Mouse (Mus musculus) kidney, embryonic 16.5 days (tissue): ENCODE measurements around the gene Haus4. TPM values are rescaled to one million over a fixed set of nuclear protein-coding genes. Genes with fewer than 3 reads are reported as not detected.

ENCODE experiments used
- ATAC-seq: fragments of 200-750 bp; cut with Nextera tagmentation; 2 replicates; pipeline ENCODE4 v1.8.0; 2017; ENCODE audit warnings: moderate TSS enrichment; ENCODE audit not compliant: low FRiP score, low TSS enrichment
- H3K27ac ChIP-seq: fragments of 300-500 bp; sonication (generic); 2 replicates; pipeline ENCODE4 v1.5.1; 2014; ENCODE audit warnings: low read length
- H3K27me3 ChIP-seq: fragments of 300-500 bp; sonication (generic); 2 replicates; pipeline ENCODE4 v1.6.1; 2014; ENCODE audit warnings: low read length, control low read depth, mixed read lengths; ENCODE audit not compliant: insufficient read depth
- H3K36me3 ChIP-seq: fragments of 300-500 bp; sonication (generic); 2 replicates; pipeline ENCODE4 v1.6.1; 2014; ENCODE audit warnings: low read length, control low read depth, mixed read lengths; ENCODE audit not compliant: insufficient read depth
- H3K4me1 ChIP-seq: fragments of 300-500 bp; sonication (generic); 2 replicates; pipeline ENCODE4 v1.6.1; 2014; ENCODE audit warnings: low read length, control low read depth, mixed read lengths; ENCODE audit not compliant: insufficient read depth
- H3K4me2 ChIP-seq: fragments of 300-500 bp; sonication (generic); replicated peaks from 2 replicates; pipeline ENCODE4 v1.6.1; 2014; ENCODE audit warnings: low read depth, low read length
- H3K4me3 ChIP-seq: fragments of 300-500 bp; sonication (generic); 2 replicates; pipeline ENCODE4 v1.5.1; 2014; ENCODE audit warnings: mild to moderate bottlenecking, low read length
- H3K9ac ChIP-seq: fragments of 300-500 bp; sonication (generic); replicated peaks from 2 replicates; pipeline ENCODE4 v1.6.1; 2014; ENCODE audit warnings: low read length
- H3K9me3 ChIP-seq: fragments of 300-500 bp; sonication (generic); 2 replicates; pipeline ENCODE4 v1.6.1; 2016; ENCODE audit warnings: low read length, control low read depth
- WGBS: fragments of 180-500 bp; shearing (Covaris S2); extraction: QIAGEN DNeasy Blood & Tissue Kit; methylation state at CpG from one replicate; pipeline ENCODE4 v1.1.7; 2014; 5-methylcytosine and 5-hydroxymethylcytosine counted together
- polyA plus RNA-seq: library from polyadenylated mRNA; unstranded; fragments of >200 nt; fragmentation: Nextera tagmentation; extraction: Ambion mirVana; gene quantifications from 2 replicates; pipeline ENCODE4 v1.2.1, GENCODE M21; 2015

The Haus4 gene
- polyA plus RNA-seq, 1 experiment from 2014 or later: 62.4 TPM

DNA sequence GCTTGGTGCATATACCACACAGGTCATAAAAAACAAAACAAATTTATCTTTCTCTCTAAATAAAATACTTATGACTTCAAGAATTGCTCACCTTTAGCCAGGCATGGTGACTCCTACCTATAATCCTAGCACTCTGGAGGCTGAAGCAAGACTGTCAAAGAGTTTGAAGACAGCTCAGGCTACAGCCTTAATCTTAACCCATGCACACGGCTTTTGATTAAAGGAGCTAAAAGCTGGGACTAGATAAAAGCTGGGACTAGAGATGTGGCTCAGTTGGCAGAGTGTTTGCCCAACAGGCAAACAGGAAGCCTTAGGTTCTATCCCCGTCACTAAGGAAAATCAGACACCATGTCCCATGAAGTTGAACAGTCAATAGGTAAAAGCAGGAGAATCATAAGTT, 51.3 kb downstream of the Haus4 start:
- H3K27me3 ChIP-seq: no peaks in the 10 kb centered on the region
- no peaks in the 10 kb centered on the region for H3K4me1 ChIP-seq
- WGBS: 86% methylated on average over 2 of the region's 2 CpGs
- no peak overlapping the region for H3K4me3 ChIP-seq
- no peak overlapping the region for H3K9ac ChIP-seq
- H3K36me3 ChIP-seq: peaks cover 23% of the 10 kb centered on the region
- peaks cover 8% of the 10 kb centered on the region for H3K9me3 ChIP-seq
- no peak overlapping the region for H3K27ac ChIP-seq
- no peak overlapping the region for H3K4me2 ChIP-seq
- no peak for ATAC-seq

DNA sequence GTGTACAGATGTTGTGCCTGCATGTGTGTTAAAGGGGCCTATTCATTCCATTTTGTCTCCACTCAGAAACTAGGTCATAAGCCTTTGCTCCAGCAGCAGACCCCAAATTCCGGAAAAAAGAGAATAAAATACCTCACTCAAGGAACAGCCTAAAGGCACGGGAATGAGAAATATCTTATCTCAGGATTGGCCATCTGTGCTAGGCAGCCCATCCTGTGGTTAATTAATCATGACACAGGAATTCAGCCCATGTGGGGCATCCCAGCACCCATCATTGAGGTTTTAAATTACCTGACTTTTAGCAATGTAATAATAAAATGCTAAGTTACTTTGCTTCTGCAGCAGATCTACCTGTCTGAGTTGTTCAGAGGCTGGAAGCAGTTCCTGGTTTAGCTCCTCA, 53.1 kb downstream of the Haus4 start:
- WGBS: 68% methylated on average over 2 of the region's 2 CpGs
- no peak overlapping the region for H3K4me2 ChIP-seq
- no peaks in the 10 kb centered on the region for H3K27me3 ChIP-seq
- no peak for ATAC-seq
- peaks cover 8% of the 10 kb centered on the region for H3K9me3 ChIP-seq
- no peaks in the 10 kb centered on the region for H3K4me1 ChIP-seq
- no peak overlapping the region for H3K4me3 ChIP-seq
- H3K9ac ChIP-seq: no peak overlapping the region
- H3K36me3 ChIP-seq: peaks cover 6% of the 10 kb centered on the region; the same call in 1 of the 2 replicates
- H3K27ac ChIP-seq: no peak overlapping the region

DNA sequence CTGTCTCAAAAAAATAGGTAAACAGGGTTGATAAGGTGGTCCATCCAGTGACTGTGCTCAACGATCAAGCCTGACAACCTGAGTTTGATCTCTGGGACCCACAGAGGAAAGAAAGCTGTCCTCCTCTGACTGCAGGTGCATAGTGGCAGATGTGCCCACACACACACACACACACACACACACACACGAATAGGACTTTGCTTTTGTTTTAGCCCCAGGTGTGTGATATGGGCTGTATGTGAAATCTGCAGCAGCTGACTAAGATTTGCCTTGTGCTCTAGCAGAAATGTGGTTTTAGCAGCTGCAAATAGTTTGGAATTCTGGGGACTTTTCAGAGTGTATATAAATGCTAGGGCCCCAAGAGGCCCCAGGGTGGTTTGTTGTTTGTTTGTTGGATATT, 55.1 kb downstream of the Haus4 start:
- H3K27me3 ChIP-seq: no peaks in the 10 kb centered on the region
- WGBS: 88% methylated on average over 2 of the region's 2 CpGs
- no peak overlapping the region for H3K9ac ChIP-seq
- H3K9me3 ChIP-seq: peaks cover 8% of the 10 kb centered on the region
- H3K27ac ChIP-seq: no peak overlapping the region
- no peak overlapping the region for H3K4me2 ChIP-seq
- no peaks in the 10 kb centered on the region for H3K4me1 ChIP-seq
- ATAC-seq: no peak
- H3K4me3 ChIP-seq: no peak overlapping the region
- H3K36me3 ChIP-seq: no peaks in the 10 kb centered on the region

DNA sequence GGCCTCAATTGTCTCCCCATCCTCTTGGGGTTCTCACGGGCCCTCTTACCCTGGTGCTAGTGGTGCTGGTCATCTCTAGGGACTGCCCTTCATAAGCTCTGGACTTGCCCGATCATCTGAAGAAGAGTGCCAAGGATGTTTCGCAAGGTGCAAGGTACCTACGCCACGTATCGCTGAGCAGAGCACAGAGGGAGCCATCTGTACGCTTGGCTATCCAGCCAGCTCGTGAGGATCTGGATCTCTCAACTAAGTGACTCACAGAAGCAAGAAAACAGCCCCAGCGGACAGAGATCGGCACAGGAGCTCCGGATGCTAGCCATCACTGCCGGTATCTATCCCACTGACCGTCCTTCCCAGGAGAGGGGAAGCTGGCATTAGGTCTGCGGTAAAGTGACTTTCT, 57.7 kb downstream of the Haus4 start:
- Histone ChIP-seq H3K4me2 (no peak overlapping the region), H3K27ac (no peak overlapping the region), H3K4me1 (no peaks in the 10 kb centered on the region), H3K9me3 (peaks cover 4% of the 10 kb centered on the region), H3K27me3 (no peaks in the 10 kb centered on the region), H3K36me3 (no peaks in the 10 kb centered on the region), H3K9ac (no peak overlapping the region), H3K4me3 (no peak overlapping the region)
- ATAC-seq: no peak
- 85% methylated on average over 14 of the region's 14 CpGs for WGBS

DNA sequence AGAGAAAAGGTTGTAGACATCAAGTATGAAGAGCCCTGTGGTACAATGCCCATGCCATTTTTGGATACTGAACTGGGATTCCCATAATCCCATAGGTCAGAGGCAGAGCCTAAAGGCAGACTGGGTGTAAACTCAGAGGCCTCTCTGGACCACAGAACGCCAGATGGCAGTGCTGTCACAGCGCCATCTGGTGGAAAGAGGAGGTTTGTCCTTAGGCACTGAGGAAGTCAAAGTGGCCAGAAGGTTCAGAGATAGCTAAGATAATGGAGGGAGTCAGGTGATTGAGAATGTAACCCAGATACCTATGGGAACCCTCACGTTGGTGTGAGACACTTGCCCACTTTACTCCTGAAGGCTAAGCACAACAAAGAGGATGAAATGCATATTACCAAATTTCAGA, 60.2 kb downstream of the Haus4 start:
- Histone ChIP-seq H3K36me3 (no peaks in the 10 kb centered on the region), H3K9me3 (no peaks in the 10 kb centered on the region), H3K27me3 (no peaks in the 10 kb centered on the region), H3K4me3 (no peak overlapping the region), H3K27ac (no peak overlapping the region), H3K4me1 (no peaks in the 10 kb centered on the region), H3K4me2 (no peak overlapping the region), H3K9ac (no peak overlapping the region)
- no peak; the same call in 1 of the 2 replicates for ATAC-seq
- 3% methylated on average over 3 of the region's 3 CpGs for WGBS

DNA sequence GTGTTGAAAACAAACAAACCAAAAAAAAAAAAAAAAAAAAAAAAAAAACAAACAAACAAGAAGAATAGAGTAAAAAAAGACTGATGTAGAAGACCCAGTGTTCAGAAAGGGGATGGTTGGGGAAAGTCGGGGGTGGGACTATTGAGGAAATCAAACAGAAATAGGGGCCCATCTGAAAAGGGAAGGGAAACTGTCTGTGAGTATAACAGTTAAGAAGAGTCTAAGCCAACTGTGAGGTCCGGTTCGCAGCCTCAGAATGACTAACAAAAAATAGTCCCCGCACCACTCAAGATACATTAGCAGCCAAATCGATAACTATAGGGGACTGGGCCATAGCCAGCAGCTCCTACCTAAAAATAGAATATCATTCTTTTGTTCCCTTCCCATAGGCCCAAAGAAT, 61.2 kb downstream of the Haus4 start:
- H3K36me3 ChIP-seq: no peaks in the 10 kb centered on the region
- no peak overlapping the region for H3K4me2 ChIP-seq
- H3K27ac ChIP-seq: no peak overlapping the region
- WGBS: 91% methylated on average over 5 of the region's 5 CpGs
- H3K27me3 ChIP-seq: no peaks in the 10 kb centered on the region
- H3K4me1 ChIP-seq: no peaks in the 10 kb centered on the region
- no peak overlapping the region for H3K4me3 ChIP-seq
- H3K9me3 ChIP-seq: no peaks in the 10 kb centered on the region
- ATAC-seq: no peak
- no peak overlapping the region for H3K9ac ChIP-seq

DNA sequence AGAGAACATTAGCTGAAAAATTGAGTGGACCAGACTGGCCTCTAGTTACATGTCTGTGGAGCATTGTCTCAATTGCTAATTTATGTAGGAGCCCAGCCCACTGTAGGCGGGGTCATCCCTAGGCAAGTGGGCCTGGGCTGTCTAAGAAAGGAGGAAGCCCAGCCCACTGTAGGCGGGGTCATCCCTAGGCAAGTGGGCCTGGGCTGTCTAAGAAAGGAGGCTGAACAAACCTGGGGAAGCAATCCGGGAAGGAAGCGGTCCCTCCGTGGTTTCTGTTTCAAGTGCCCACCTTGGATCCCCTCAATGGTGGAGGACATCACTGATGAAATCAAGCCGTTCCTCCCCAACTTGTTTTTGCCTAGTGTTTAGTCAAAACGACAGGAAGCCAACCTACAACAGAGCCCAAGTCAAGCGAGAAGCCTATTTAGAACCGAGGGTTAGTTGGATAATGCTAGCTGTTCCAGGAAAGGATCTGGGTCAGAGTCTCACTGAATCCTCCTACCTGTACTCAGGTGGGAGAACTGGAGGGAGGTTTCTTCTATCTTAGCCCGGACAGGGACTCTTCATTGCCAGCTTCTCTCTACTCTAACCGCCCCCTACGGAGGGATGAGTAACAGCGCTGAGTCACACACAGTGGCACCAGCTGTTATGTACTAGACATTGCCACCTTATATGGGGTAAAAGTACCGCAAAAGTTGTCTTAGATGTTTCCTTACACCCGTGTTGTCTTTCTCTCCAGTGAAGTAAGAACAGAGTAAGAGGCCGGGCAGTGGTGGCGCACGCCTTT, 61.9 kb downstream of the Haus4 start:
- H3K4me1 ChIP-seq: no peaks in the 10 kb centered on the region
- H3K9me3 ChIP-seq: no peaks in the 10 kb centered on the region
- no peak overlapping the region for H3K4me2 ChIP-seq
- WGBS: 69% methylated on average over 18 of the region's 18 CpGs
- no peaks in the 10 kb centered on the region for H3K27me3 ChIP-seq
- H3K36me3 ChIP-seq: no peaks in the 10 kb centered on the region
- H3K9ac ChIP-seq: no peak overlapping the region
- ATAC-seq: peak; percentile 93
- no peak overlapping the region for H3K27ac ChIP-seq
- no peak overlapping the region for H3K4me3 ChIP-seq

Other genes starting within 250 kb of the Haus4 start
- 60.2 and 63.7 TPM in 2 replicates for gene Oxa1l, start 193.8 kb downstream of the Haus4 start, polyA plus RNA-seq
- gene Slc7a7, start 136.8 kb downstream of the Haus4 start, polyA plus RNA-seq: 15.7 and 15.8 TPM in 2 replicates
- gene Mrpl52, start 127.7 kb downstream of the Haus4 start, polyA plus RNA-seq: 202 and 227 TPM in 2 replicates
- gene Mmp14, start 123.0 kb downstream of the Haus4 start, polyA plus RNA-seq: 152 and 156 TPM in 2 replicates
- 58.8 and 65.1 TPM in 2 replicates for gene Lrp10, start 90.5 kb downstream of the Haus4 start, polyA plus RNA-seq
- 6.7 and 7.4 TPM in 2 replicates for gene Rem2, start 78.5 kb downstream of the Haus4 start, polyA plus RNA-seq
- 102 and 108 TPM in 2 replicates for gene Prmt5, start 37.1 kb downstream of the Haus4 start, polyA plus RNA-seq
- gene Ajuba, start 22.9 kb upstream of the Haus4 start, polyA plus RNA-seq: 32.9 and 45.6 TPM in 2 replicates
- 11.2 and 14.2 TPM in 2 replicates for gene 4931414P19Rik, start 51.4 kb upstream of the Haus4 start, polyA plus RNA-seq
- gene Psmb5, start 63.4 kb upstream of the Haus4 start, polyA plus RNA-seq: 453 and 471 TPM in 2 replicates
- gene Psmb11, start 66.8 kb upstream of the Haus4 start, polyA plus RNA-seq: 0.07 TPM in 1 of 2 replicates, not detected in the other
- not detected in 2 replicates for gene Gm17606, start 86.3 kb upstream of the Haus4 start, polyA plus RNA-seq
- 3.4 TPM in 2 replicates for gene Cdh24, start 86.7 kb upstream of the Haus4 start, polyA plus RNA-seq
- gene 1700123O20Rik, start 131.6 kb upstream of the Haus4 start, polyA plus RNA-seq: 90.4 and 91.1 TPM in 2 replicates
- 120 and 136 TPM in 2 replicates for gene Acin1, start 132.3 kb upstream of the Haus4 start, polyA plus RNA-seq
- gene Gm29776, start 144.2 kb upstream of the Haus4 start, polyA plus RNA-seq: 0.06 and 0.12 TPM in 2 replicates
- 0.19 TPM in 1 of 2 replicates, not detected in the other for gene Cebpe, start 157.6 kb upstream of the Haus4 start, polyA plus RNA-seq
- gene Slc7a8, start 227.3 kb upstream of the Haus4 start, polyA plus RNA-seq: 21.0 and 24.6 TPM in 2 replicates